Mouse (Mus musculus): ENCODE results near the gene Rsph14.

- TF ChIP-seq POLR2A (IDR thresholded peaks at IDR 0.05; ENCODE audit: borderline replicate concordance, extremely low read depth, low read depth, low read length) (no peak), CTCF (IDR thresholded peaks at IDR 0.05; ENCODE audit: insufficient read depth, low read length) (no peak)
Observed at GRCm38 (mm10) chr10:75048711-75049110, 16.3 kb upstream of the Rsph14 start.
